Mouse (Mus musculus) kidney, postnatal 36 days (tissue): Measurements from ENCODE around the gene Cox6b2.

Experiments used
- DNase-seq, 2 experiments: peaks; one replicate each; pipeline ENCODE4 v3.0.0; 2021 to 2022; ENCODE audit warnings: mixed read lengths in 2 of 2

The Cox6b2 gene

GRCm38 (mm10) chr7:4705098-4705497 is 47.8 kb downstream of the Cox6b2 start:
- DNase-seq: peak; percentile 30 to 73

GRCm38 (mm10) chr7:4703195-4703594 is 49.7 kb downstream of the Cox6b2 start:
- no peak for DNase-seq

- DNase-seq: no peak
These were observed 50.6 kb downstream of the Cox6b2 start for GRCm38 (mm10) chr7:4702334-4702733.
